Mouse (Mus musculus) liver, embryonic 11.5 days (tissue): Measurements from ENCODE around the gene Gm13288. TPM values are rescaled to one million over a fixed set of nuclear protein-coding genes. Genes with fewer than 3 reads are reported as not detected.
"Not testable (repeated sequence)": the region's sequence is repeated elsewhere in the genome, so short reads cannot be mapped to it uniquely, and the experiment has no call there.

Experiments
- ATAC-seq: fragments of 200-750 bp; cut with Nextera tagmentation; replicated peaks from 2 replicates; pipeline ENCODE4 v1.8.0; 2017; ENCODE audit warnings: moderate number of reproducible peaks, mild to moderate bottlenecking, moderate TSS enrichment, moderate library complexity; ENCODE audit not compliant: low FRiP score
- DNase-seq: peaks from one replicate; pipeline ENCODE4 v3.0.0-alpha.2; 2017; ENCODE audit warnings: low spot score
- H3K27ac ChIP-seq: fragments of 300-500 bp; sonication (generic); 2 replicates; pipeline ENCODE4 v1.5.1; 2014; ENCODE audit warnings: mild to moderate bottlenecking, low read depth, low read length, control low read depth
- H3K27me3 ChIP-seq: fragments of 300-500 bp; sonication (generic); replicated peaks from 2 replicates; pipeline ENCODE4 v1.6.1; 2014; ENCODE audit warnings: low read length, mixed read lengths; ENCODE audit not compliant: control insufficient read depth, insufficient read depth
- H3K36me3 ChIP-seq: fragments of 300-500 bp; sonication (generic); 2 replicates; pipeline ENCODE4 v1.6.1; 2014; ENCODE audit warnings: mild to moderate bottlenecking, low read length, moderate library complexity, mixed read lengths; ENCODE audit not compliant: control insufficient read depth, insufficient read depth
- H3K4me1 ChIP-seq: fragments of 300-500 bp; sonication (generic); replicated peaks from 2 replicates; pipeline ENCODE4 v1.6.1; 2014; ENCODE audit warnings: low read length, mixed read lengths; ENCODE audit not compliant: control insufficient read depth, insufficient read depth
- H3K4me2 ChIP-seq: fragments of 300-500 bp; sonication (generic); 2 replicates; pipeline ENCODE4 v1.6.1; 2014; ENCODE audit warnings: mild to moderate bottlenecking, control low read depth, moderate library complexity
- H3K4me3 ChIP-seq: fragments of 300-500 bp; sonication (generic); 2 replicates; pipeline ENCODE4 v1.5.1; 2014; ENCODE audit warnings: low read depth, low read length, control low read depth
- H3K9ac ChIP-seq: fragments of 300-500 bp; sonication (generic); 2 replicates; pipeline ENCODE4 v1.6.1; 2014; ENCODE audit warnings: low read depth, low read length, control low read depth
- H3K9me3 ChIP-seq: fragments of 300-500 bp; sonication (generic); 2 replicates; pipeline ENCODE4 v1.6.1; 2016; ENCODE audit warnings: low read length, inconsistent platforms, mixed read lengths; ENCODE audit not compliant: control insufficient read depth
- WGBS: fragments of 180-500 bp; shearing (Covaris S2); extraction: QIAGEN DNeasy Blood & Tissue Kit; methylation state at CpG from one replicate; pipeline ENCODE4 v1.1.7; 2014; 5-methylcytosine and 5-hydroxymethylcytosine counted together
- polyA plus RNA-seq: library from polyadenylated mRNA; unstranded; fragments of >200 nt; fragmentation: Nextera tagmentation; extraction: Ambion mirVana; gene quantifications from 2 replicates; pipeline ENCODE4 v1.2.1, GENCODE M21; 2014

Gene Gm13288
- polyA plus RNA-seq, 1 experiment from 2014 or later: not detected

DNA sequence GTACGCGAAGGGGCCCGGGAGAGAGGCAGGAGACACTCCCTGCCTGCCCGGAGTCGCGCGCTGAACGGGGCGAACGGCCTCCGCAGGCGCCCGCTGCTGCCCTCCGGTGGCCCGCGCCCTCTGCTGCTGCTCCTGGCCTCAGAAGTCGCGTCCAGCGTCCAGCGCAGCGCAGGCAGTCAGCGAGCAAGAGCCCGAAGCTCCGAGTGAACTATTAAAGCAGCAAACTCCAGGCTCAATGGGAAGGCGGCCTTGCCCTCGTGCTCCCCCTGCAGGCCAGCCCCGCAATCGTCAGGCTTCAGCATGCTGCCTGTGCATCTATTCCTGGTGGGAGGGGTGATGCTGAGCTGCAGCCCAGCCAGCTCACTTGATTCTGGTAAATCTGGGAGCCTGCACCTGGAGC, 14.1 kb upstream of the Gm13288 start, which contains the start of gene Gm13278:
Gene Gm13278 (plus strand): TSS at position 301 of the 400 bp plus-strand sequence.
- H3K9ac ChIP-seq: not testable (repeated sequence)

GRCm38 (mm10) chr4:88793936-88794675, 11.2 kb upstream of the Gm13288 start, which contains the start of gene Gm13275:
Gene Gm13275, plus strand, starts transcription at chr4:88794487.
- ATAC-seq, H3K27me3 ChIP-seq, H3K4me1 ChIP-seq, DNase-seq, H3K4me3 ChIP-seq, H3K4me2 ChIP-seq, H3K36me3 ChIP-seq, H3K9ac ChIP-seq, H3K9me3 ChIP-seq, H3K27ac ChIP-seq: not testable (repeated sequence)
- 0% methylated on average over 6 of the region's 52 CpGs for WGBS

More for the DNA sequence above, 14.1 kb upstream of the Gm13288 start, which contains the start of gene Gm13278:
- H3K4me2 ChIP-seq, ATAC-seq, H3K36me3 ChIP-seq, H3K4me1 ChIP-seq, DNase-seq, H3K9me3 ChIP-seq, H3K27me3 ChIP-seq, H3K27ac ChIP-seq, H3K4me3 ChIP-seq: not testable (repeated sequence)
- WGBS: no CpG with 5 or more reads among the region's 28 CpGs

DNA sequence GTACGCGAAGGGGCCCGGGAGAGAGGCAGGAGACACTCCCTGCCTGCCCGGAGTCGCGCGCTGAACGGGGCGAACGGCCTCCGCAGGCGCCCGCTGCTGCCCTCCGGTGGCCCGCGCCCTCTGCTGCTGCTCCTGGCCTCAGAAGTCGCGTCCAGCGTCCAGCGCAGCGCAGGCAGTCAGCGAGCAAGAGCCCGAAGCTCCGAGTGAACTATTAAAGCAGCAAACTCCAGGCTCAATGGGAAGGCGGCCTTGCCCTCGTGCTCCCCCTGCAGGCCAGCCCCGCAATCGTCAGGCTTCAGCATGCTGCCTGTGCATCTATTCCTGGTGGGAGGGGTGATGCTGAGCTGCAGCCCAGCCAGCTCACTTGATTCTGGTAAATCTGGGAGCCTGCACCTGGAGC, 8.2 kb upstream of the Gm13288 start, which contains the start of gene Gm13279:
Gene Gm13279 (plus strand): TSS at position 301 of the 400 bp plus-strand sequence.
- not testable (repeated sequence) for H3K4me1 ChIP-seq, H3K4me3 ChIP-seq, H3K27me3 ChIP-seq, H3K9ac ChIP-seq, H3K27ac ChIP-seq, H3K36me3 ChIP-seq, ATAC-seq, H3K4me2 ChIP-seq, DNase-seq, H3K9me3 ChIP-seq
- no CpG with 5 or more reads among the region's 28 CpGs for WGBS

DNA sequence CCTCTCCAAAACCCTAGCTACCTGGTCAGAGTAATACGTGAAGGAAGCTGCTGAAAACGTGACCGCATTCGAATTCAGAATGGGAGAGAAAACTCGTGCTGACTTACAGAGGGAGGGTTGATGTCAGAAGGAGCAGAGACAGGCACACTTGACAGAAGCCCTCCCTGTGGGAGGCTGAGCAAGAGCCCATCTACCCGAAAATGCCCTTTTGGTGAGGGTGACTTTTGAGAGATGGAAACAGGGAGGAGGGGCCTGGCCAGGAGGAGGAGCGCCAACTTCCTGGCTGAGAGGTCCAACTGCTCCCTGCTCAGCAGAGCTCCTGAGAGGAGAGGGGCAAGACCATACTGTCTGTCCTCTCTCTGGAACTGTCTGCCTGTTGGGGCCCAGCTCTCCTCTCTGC, 6.0 kb upstream of the Gm13288 start, which contains the start of gene Gm13285:
Gene Gm13285 (plus strand): TSS at position 301 of the 400 bp plus-strand sequence.
- H3K4me1 ChIP-seq, DNase-seq, H3K4me2 ChIP-seq, H3K9ac ChIP-seq, H3K9me3 ChIP-seq, ATAC-seq, H3K36me3 ChIP-seq, H3K27me3 ChIP-seq, H3K4me3 ChIP-seq, H3K27ac ChIP-seq: not testable (repeated sequence)
- 6% methylated on average over 2 of the region's 7 CpGs for WGBS

DNA sequence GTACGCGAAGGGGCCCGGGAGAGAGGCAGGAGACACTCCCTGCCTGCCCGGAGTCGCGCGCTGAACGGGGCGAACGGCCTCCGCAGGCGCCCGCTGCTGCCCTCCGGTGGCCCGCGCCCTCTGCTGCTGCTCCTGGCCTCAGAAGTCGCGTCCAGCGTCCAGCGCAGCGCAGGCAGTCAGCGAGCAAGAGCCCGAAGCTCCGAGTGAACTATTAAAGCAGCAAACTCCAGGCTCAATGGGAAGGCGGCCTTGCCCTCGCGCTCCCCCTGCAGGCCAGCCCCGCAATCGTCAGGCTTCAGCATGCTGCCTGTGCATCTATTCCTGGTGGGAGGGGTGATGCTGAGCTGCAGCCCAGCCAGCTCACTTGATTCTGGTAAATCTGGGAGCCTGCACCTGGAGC, 2.4 kb upstream of the Gm13288 start, which contains the start of gene Gm13287:
Gene Gm13287 (plus strand): TSS at position 301 of the 400 bp plus-strand sequence.
- H3K9ac ChIP-seq, H3K27ac ChIP-seq, H3K36me3 ChIP-seq, H3K9me3 ChIP-seq, DNase-seq, ATAC-seq, H3K4me3 ChIP-seq, H3K4me2 ChIP-seq, H3K27me3 ChIP-seq, H3K4me1 ChIP-seq: not testable (repeated sequence)
- no CpG with 5 or more reads among the region's 29 CpGs for WGBS

DNA sequence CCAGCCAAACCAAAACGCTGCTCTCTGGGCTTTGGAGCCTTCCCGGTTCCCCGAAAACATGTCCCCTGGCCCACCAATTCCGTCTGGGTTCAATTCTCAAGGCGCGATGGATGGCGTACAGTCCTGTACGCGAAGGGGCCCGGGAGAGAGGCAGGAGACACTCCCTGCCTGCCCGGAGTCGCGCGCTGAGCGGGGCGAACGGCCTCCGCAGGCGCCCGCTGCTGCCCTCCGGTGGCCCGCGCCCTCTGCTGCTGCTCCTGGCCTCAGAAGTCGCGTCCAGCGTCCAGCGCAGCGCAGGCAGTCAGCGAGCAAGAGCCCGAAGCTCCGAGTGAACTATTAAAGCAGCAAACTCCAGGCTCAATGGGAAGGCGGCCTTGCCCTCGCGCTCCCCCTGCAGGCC, 430 bp downstream of the Gm13288 start:
- not testable (repeated sequence) for H3K4me2 ChIP-seq, H3K36me3 ChIP-seq, H3K27me3 ChIP-seq, H3K9ac ChIP-seq, H3K27ac ChIP-seq, DNase-seq, H3K4me3 ChIP-seq, H3K9me3 ChIP-seq, H3K4me1 ChIP-seq, ATAC-seq
- 3% methylated on average over 5 of the region's 34 CpGs for WGBS

DNA sequence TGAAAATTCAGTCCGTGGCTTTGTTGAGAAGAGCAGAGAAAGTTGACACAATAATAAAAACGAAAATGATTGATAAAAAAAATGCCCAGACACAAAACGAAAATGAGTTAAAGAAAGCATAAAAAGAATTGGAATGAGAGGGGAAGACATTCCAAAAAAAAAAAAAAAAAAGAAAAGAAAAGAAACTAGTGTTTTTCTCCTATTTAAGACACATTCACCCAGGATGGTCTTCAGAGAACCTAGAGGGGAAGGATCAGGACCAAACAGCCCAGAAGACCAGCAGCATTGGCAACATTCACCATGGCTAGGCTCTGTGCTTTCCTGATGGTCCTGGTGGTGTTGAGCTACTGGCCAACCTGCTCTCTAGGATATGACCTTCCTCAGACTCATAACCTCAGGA, 10.6 kb downstream of the Gm13288 start, which contains the start of gene Ifna7:
Gene Ifna7 (plus strand): TSS at position 301 of the 400 bp plus-strand sequence.
- DNase-seq (no peak), ATAC-seq (no peak)
- Histone ChIP-seq H3K27me3 (no peaks in the 10 kb centered on the region), H3K4me3 (no peak within 1 kb of the TSS), H3K27ac (no peak within 1 kb of the TSS), H3K4me1 (no peaks in the 10 kb centered on the region), H3K4me2 (no peak within 1 kb of the TSS), H3K36me3 (no peaks in the 10 kb centered on the region), H3K9ac (no peak within 1 kb of the TSS), H3K9me3 (no peaks in the 10 kb centered on the region)
- 48% methylated on average over 3 of the region's 3 CpGs for WGBS

GRCm38 (mm10) chr4:88819659-88820058, 14.3 kb downstream of the Gm13288 start, which contains the start of gene Ifna11:
Gene Ifna11, plus strand, starts transcription at chr4:88819959.
- WGBS: 69% methylated on average over 1 of the region's 1 CpGs
- Histone ChIP-seq H3K4me3 (no peak within 1 kb of the TSS), H3K4me2 (no peak within 1 kb of the TSS), H3K4me1 (no peaks in the 10 kb centered on the region), H3K36me3 (no peaks in the 10 kb centered on the region), H3K27me3 (no peaks in the 10 kb centered on the region), H3K27ac (no peak within 1 kb of the TSS), H3K9ac (no peak within 1 kb of the TSS), H3K9me3 (no peaks in the 10 kb centered on the region)
- ATAC-seq (no peak), DNase-seq (no peak)

DNA sequence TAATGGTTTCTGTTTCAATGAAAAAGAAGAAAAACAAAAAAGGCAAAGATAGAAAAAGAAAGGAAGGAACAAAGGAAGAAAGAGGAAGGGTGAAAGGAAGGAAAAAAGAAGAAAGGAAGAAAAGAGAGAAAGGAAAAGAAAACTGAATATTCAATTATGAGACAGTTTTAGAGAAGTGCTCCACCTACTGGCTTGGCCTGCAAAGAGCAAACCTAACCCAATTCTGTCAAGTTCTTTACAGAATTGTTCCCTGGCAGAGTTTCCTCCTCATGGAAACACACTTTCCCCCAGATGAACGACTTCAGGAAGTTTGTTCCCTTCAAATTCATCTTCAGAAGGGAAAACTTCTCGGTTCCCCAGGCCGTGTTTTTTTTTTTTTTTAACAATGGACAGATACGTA, 17.7 kb downstream of the Gm13288 start:
- H3K27me3 ChIP-seq: no peaks in the 10 kb centered on the region
- no peaks in the 10 kb centered on the region for H3K36me3 ChIP-seq
- no peaks in the 10 kb centered on the region for H3K9me3 ChIP-seq
- H3K9ac ChIP-seq: no peak overlapping the region
- no peak overlapping the region for H3K4me2 ChIP-seq
- ATAC-seq: no peak
- DNase-seq: no peak
- no peak overlapping the region for H3K27ac ChIP-seq
- WGBS: 24% methylated on average over 4 of the region's 4 CpGs
- H3K4me3 ChIP-seq: no peak overlapping the region
- no peaks in the 10 kb centered on the region for H3K4me1 ChIP-seq
